Mouse (Mus musculus) thymus, adult 2 months (tissue): Measurements from ENCODE around the gene Clcnkb. TPM values are rescaled to one million over a fixed set of nuclear protein-coding genes. Genes with fewer than 3 reads are reported as not detected.

Source experiments
- DNase-seq: peaks from one replicate; pipeline ENCODE4 v3.0.0; 2021
- H3K27ac ChIP-seq: fragments of 200-500 bp; 2 replicates; pipeline ENCODE4 v1.5.1; 2012; ENCODE audit warnings: low read length, control low read depth; ENCODE audit not compliant: control insufficient read depth, insufficient read depth
- H3K27me3 ChIP-seq: fragments of 200-500 bp; 2 replicates; pipeline ENCODE4 v1.6.1; 2012; ENCODE audit warnings: mild to moderate bottlenecking, low read length, moderate library complexity, mixed read lengths; ENCODE audit not compliant: control insufficient read depth, insufficient read depth
- H3K36me3 ChIP-seq: fragments of 200-500 bp; 2 replicates; pipeline ENCODE4 v1.6.1; 2012; ENCODE audit warnings: mild to moderate bottlenecking, low read length, moderate library complexity; ENCODE audit not compliant: control insufficient read depth, insufficient read depth
- H3K4me1 ChIP-seq: fragments of 200-500 bp; replicated peaks from 2 replicates; pipeline ENCODE4 v1.6.1; 2012; ENCODE audit warnings: low read length; ENCODE audit not compliant: control insufficient read depth, insufficient read depth
- H3K4me3 ChIP-seq: fragments of 200-500 bp; 2 replicates; pipeline ENCODE4 v1.5.1; 2012; ENCODE audit warnings: mild to moderate bottlenecking, low read length, control low read depth, moderate library complexity; ENCODE audit not compliant: control insufficient read depth, insufficient read depth
- CTCF ChIP-seq: fragments of 200-500 bp; IDR thresholded peaks from 2 replicates; pipeline ENCODE4 v1.5.1; 2012; ENCODE audit warnings: mild to moderate bottlenecking, control low read depth, low read length, moderate library complexity, borderline replicate concordance; ENCODE audit not compliant: control insufficient read depth, poor library complexity, insufficient read depth; ENCODE audit errors: extremely low read depth
- POLR2A ChIP-seq: fragments of 200-500 bp; IDR thresholded peaks from 2 replicates; pipeline ENCODE4 v1.6.1; 2012; ENCODE audit warnings: mild to moderate bottlenecking, low read length, control low read depth, moderate library complexity; ENCODE audit not compliant: control insufficient read depth, poor library complexity, insufficient read depth; ENCODE audit errors: extremely low read depth
- WGBS: fragments of 180-500 bp; shearing (Covaris S2); methylation state at CpG from one replicate; pipeline ENCODE4 v1.1.7; 2018; 5-methylcytosine and 5-hydroxymethylcytosine counted together
- polyA plus RNA-seq: library from polyadenylated mRNA; depleted of rRNA; stranded (reverse); fragments of >200 nt; gene quantifications from 2 replicates; pipeline ENCODE4 v1.2.3, GENCODE M21; 2012

Gene Clcnkb
- polyA plus RNA-seq, 1 experiment: 0.27 TPM

DNA sequence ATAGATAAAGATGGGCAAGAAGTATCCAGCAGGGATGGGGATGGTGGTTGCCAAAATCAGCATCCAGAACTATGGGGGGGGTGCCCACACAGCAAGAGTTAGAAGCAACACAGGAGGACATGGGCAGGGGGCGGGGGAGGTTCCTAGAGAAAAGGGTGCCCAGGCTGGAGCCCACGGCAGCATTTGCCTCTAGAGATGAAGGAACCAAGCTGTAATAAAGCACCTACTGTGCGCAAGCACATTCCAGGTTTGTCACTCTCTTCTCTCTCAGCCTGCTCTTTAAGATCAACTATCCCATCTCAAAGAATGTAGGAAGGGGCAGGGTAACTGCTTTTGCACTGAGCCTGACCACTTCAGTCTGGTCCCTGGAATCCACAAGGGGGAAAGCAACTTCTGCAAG, 7.2 kb downstream of the Clcnkb start:
- no peaks in the 10 kb centered on the region for H3K4me1 ChIP-seq
- no peak overlapping the region for H3K27ac ChIP-seq
- no peaks in the 10 kb centered on the region for H3K27me3 ChIP-seq
- TF ChIP-seq POLR2A (no peak), CTCF (no peak)
- no peak for DNase-seq
- no peak overlapping the region for H3K4me3 ChIP-seq
- no peaks in the 10 kb centered on the region for H3K36me3 ChIP-seq
- 95% methylated on average over 3 of the region's 3 CpGs for WGBS

DNA sequence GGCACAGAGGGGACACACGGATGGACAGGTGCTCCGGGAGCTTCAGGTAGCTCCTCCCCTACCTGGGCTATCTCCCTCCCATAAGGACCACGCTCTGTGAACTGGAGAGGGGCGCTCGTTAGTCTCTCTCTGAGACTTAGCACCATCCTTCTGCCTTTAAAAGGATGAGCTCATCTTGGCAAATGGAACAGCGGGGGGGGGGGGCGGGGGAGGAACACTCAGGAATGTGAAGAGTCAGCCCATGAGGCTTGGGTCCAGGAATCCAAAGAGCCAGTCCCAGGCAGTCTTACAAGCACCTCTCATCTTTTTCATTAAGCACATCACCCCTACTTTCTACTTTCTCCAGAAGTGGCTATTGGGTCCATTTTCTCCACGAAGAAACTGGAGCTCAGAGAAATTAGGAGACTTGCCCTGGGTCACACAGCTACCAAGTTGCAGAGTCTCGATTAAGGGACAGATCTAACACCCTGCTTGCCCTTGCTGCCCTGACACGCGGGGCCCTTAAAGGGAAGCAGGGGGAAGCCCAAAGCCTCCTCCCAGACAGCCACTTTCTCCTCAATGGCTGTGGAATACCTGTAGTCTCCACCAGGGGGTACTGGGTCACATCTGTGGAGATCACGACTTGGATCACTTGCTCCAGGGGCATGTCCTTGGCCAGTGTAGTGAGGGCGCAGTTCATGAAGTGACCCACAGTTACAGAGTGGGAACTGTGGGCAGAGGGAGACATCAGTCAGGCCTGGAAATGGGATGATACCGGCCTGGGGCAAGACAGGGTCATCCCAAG, 9.1 kb downstream of the Clcnkb start:
- no peak for TF ChIP-seq POLR2A
- peak; percentile 23; the same call in 1 of the 2 replicates for TF ChIP-seq CTCF
- 57% methylated on average over 14 of the region's 14 CpGs for WGBS
- peak; percentile 44 for DNase-seq
- H3K4me3 ChIP-seq: no peak overlapping the region
- H3K27me3 ChIP-seq: no peaks in the 10 kb centered on the region
- H3K27ac ChIP-seq: no peak overlapping the region
- no peaks in the 10 kb centered on the region for H3K4me1 ChIP-seq
- no peaks in the 10 kb centered on the region for H3K36me3 ChIP-seq

DNA sequence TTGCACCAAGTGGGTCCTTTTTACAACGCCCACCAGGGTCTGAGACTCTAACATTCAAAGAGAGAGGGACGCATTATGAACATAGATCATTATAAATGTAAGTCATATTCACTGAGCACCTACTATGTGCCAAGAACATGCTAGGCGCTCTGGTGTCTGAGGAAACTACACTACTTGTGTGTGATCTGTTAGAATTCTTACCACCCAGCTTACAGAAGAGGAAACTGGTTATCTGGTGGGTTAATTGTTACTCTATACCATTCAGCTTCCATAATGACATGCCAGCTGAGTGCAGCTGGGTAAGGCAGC, 10.5 kb downstream of the Clcnkb start:
- H3K27me3 ChIP-seq: no peaks in the 10 kb centered on the region
- no peaks in the 10 kb centered on the region for H3K36me3 ChIP-seq
- no peak overlapping the region for H3K27ac ChIP-seq
- no peaks in the 10 kb centered on the region for H3K4me1 ChIP-seq
- no peak for DNase-seq
- TF ChIP-seq POLR2A (no peak), CTCF (no peak)
- 89% methylated on average over 3 of the region's 3 CpGs for WGBS
- H3K4me3 ChIP-seq: no peak overlapping the region

DNA sequence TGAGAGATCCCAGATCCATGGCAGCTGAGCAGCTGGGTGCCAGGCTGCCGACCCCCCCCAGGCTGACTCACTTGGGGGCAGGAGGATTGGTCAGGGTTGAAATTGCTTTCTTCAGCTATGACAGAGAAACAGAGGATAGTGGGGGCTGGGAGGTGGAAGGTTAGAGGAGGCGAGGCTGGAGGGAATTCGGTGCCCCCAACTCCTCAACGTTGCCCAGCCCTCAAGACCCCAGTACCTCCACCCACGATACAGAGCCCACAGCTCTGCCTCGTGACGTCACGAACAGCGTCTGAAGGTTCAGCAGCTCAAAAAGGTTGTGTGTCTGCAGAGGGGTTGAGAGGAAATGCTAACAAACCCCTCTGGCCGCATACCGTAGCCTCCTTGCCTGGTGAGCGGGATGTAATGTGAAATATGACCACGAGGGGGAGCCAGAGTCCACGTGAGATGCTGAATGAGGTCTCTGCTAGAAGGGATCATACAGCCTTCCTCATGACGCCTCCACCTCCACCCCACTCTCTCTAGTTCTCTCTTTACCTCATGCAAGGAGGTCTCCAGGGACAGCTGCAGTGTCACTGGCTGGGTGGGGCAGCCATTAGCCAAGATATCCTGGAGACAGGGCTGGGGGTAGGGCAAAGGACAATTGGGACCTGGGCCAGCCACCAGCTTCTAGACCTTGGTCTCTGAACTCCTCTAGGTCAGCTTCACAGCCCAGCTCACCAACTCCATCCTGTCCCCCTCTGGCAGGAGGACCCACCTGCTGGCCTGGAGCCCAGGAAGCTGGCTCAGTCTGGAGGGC, 11.1 kb downstream of the Clcnkb start:
- TF ChIP-seq POLR2A: no peak
- peak; percentile 78; the same call in 1 of the 2 replicates for TF ChIP-seq CTCF
- Histone ChIP-seq H3K4me3 (no peak overlapping the region), H3K27me3 (no peaks in the 10 kb centered on the region), H3K36me3 (no peaks in the 10 kb centered on the region), H3K27ac (no peak overlapping the region), H3K4me1 (no peaks in the 10 kb centered on the region)
- 20% methylated on average over 15 of the region's 15 CpGs for WGBS
- peak; percentile 87 for DNase-seq

GRCm38 (mm10) chr4:141400171-141400570, 15.6 kb downstream of the Clcnkb start:
- TF ChIP-seq CTCF (no peak), POLR2A (no peak)
- Histone ChIP-seq H3K36me3 (no peaks in the 10 kb centered on the region), H3K27me3 (no peaks in the 10 kb centered on the region), H3K27ac (no peak overlapping the region), H3K4me3 (no peak overlapping the region), H3K4me1 (no peaks in the 10 kb centered on the region)
- no peak for DNase-seq
- WGBS: 91% methylated on average over 15 of the region's 15 CpGs

DNA sequence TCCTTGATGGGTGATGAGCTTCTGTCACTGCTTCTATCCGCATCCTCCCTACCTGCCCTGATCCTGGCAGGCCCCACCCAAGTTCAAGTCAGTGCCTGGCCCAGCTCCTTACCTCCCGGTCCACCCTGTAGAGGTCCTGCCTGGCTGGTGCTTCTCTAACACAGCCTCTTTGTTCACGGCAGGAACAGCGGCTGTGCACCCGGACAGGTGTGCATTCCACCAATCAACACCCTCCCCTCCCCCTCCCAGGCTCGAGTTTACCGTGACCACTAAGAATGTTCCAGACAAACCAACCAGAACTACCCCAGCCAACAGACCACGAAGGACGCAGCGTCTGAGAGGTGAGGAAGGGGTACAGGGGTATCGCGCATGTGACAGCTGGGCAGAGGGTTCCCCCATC, 17.3 kb downstream of the Clcnkb start, which contains the start of gene Clcnka:
TSS of gene Clcnka (minus strand) at position 180 of the 400 bp plus-strand sequence.
- no peaks in the 10 kb centered on the region for H3K27me3 ChIP-seq
- no peak within 1 kb of the TSS for H3K4me3 ChIP-seq
- no peaks in the 10 kb centered on the region for H3K4me1 ChIP-seq
- H3K36me3 ChIP-seq: no peaks in the 10 kb centered on the region
- no peak within 1 kb of the TSS for H3K27ac ChIP-seq
- TF ChIP-seq CTCF (no peak), POLR2A (no peak)
- DNase-seq: no peak
- WGBS: 76% methylated on average over 12 of the region's 12 CpGs
